Mouse (Mus musculus) CH12.LX (cell line): ENCODE results near the gene Fndc4. TPM values are rescaled to one million over a fixed set of nuclear protein-coding genes. Genes with fewer than 3 reads are reported as not detected.

Source experiments
- DNase-seq: peaks from one replicate; pipeline ENCODE4 v3.0.0-alpha.2; 2013; ENCODE audit errors: extremely low read depth
- H3K27ac ChIP-seq: 2 replicates; pipeline ENCODE4 v1.5.1; 2012; ENCODE audit warnings: low read depth, mild to moderate bottlenecking, control low read depth, moderate library complexity; ENCODE audit not compliant: insufficient read depth
- H3K27me3 ChIP-seq: replicated peaks from 2 replicates; pipeline ENCODE3; 2012; ENCODE audit warnings: inconsistent platforms
- H3K36me3 ChIP-seq, 2 experiments: replicated peaks in 1 of 2; 2 replicates each; pipeline versions ENCODE3 to v1.6.1; 2012; ENCODE audit warnings: inconsistent platforms in 1 of 2, low read length in 1 of 2, mild to moderate bottlenecking in 1 of 2, mixed read lengths in 1 of 2, moderate library complexity in 1 of 2; ENCODE audit not compliant: control insufficient read depth in 1 of 2, insufficient read depth in 1 of 2
- H3K4me1 ChIP-seq, 2 experiments: 2 replicates each; pipeline ENCODE4 v1.6.1; 2012; ENCODE audit warnings: inconsistent platforms in 1 of 2, moderate library complexity in 1 of 2; ENCODE audit not compliant: insufficient read depth in 2 of 2, control insufficient read depth in 1 of 2
- H3K4me2 ChIP-seq: 2 replicates; pipeline ENCODE4 v1.6.1; 2012; ENCODE audit warnings: low read depth, mild to moderate bottlenecking, control low read depth; ENCODE audit not compliant: poor library complexity, insufficient read depth, severe bottlenecking
- H3K4me3 ChIP-seq, 3 experiments: fragments of 150-350 bp in 1 of 3; sonication (generic) in 1 of 3; replicated peaks in 1 of 3; 2 replicates each; pipeline versions ENCODE3 to v1.5.1; 2011 to 2012; ENCODE audit warnings: low read depth in 2 of 3, low read length in 2 of 3, mild to moderate bottlenecking in 2 of 3, moderate library complexity in 2 of 3, control low read depth in 1 of 3, improper control_type of control experiment in 1 of 3, inconsistent platforms in 1 of 3, mixed read lengths in 1 of 3; ENCODE audit not compliant: poor library complexity in 1 of 3
- H3K79me2 ChIP-seq: replicated peaks from 2 replicates; pipeline ENCODE4 v1.6.1; 2012; ENCODE audit warnings: mild to moderate bottlenecking, moderate library complexity; ENCODE audit not compliant: control insufficient read depth, poor library complexity, insufficient read depth, severe bottlenecking; ENCODE audit errors: extremely low read depth
- H3K9ac ChIP-seq: 2 replicates; pipeline ENCODE4 v1.6.1; 2012; ENCODE audit warnings: low read depth, mild to moderate bottlenecking, control low read depth, moderate library complexity; ENCODE audit not compliant: insufficient read depth
- H3K9me3 ChIP-seq: replicated peaks from 2 replicates; pipeline ENCODE3; 2012; ENCODE audit warnings: low read length, inconsistent platforms, mixed read lengths
- CHD2 ChIP-seq: IDR thresholded peaks from 2 replicates; pipeline ENCODE4 v1.6.1; 2011; ENCODE audit warnings: low read length, improper control_type of control experiment
- CTCF ChIP-seq, 2 experiments: IDR thresholded peaks in 1 of 2; conservative IDR thresholded peaks in 1 of 2; 2 replicates each; pipeline ENCODE4 v1.5.1; 2011 to 2012; ENCODE audit warnings: low read depth in 2 of 2, low read length in 2 of 2, improper control_type of control experiment in 1 of 2, inconsistent platforms in 1 of 2, mild to moderate bottlenecking in 1 of 2, moderate library complexity in 1 of 2
- E2F4 ChIP-seq: IDR thresholded peaks from 2 replicates; pipeline ENCODE4 v1.6.1; 2011; ENCODE audit warnings: low read depth, low read length, improper control_type of control experiment; ENCODE audit not compliant: insufficient replicate concordance
- HCFC1 ChIP-seq: IDR thresholded peaks from 2 replicates; pipeline ENCODE4 v1.6.1; 2012; ENCODE audit warnings: low read depth, mild to moderate bottlenecking, inconsistent platforms, low read length, improper control_type of control experiment
- JUN ChIP-seq: IDR thresholded peaks from 2 replicates; pipeline ENCODE4 v1.6.1; 2011; ENCODE audit warnings: low read depth, mild to moderate bottlenecking, low read length, improper control_type of control experiment, moderate library complexity; ENCODE audit not compliant: insufficient read depth
- JUND ChIP-seq: conservative IDR thresholded peaks from 2 replicates; pipeline ENCODE4 v1.6.1; 2011; ENCODE audit warnings: low read depth, low read length, improper control_type of control experiment
- KAT2A ChIP-seq: IDR thresholded peaks from 2 replicates; pipeline ENCODE4 v1.6.1; 2012; ENCODE audit warnings: low read length, improper control_type of control experiment, inconsistent platforms; ENCODE audit not compliant: insufficient replicate concordance
- MAFK ChIP-seq: IDR thresholded peaks from 2 replicates; pipeline ENCODE4 v1.6.1; 2011; ENCODE audit warnings: low read length, improper control_type of control experiment; ENCODE audit not compliant: insufficient replicate concordance
- MAZ ChIP-seq: IDR thresholded peaks from 2 replicates; pipeline ENCODE4 v1.6.1; 2012; ENCODE audit warnings: low read depth, mild to moderate bottlenecking, inconsistent platforms, low read length, improper control_type of control experiment, moderate library complexity
- NELFE ChIP-seq: IDR thresholded peaks from 2 replicates; pipeline ENCODE4 v1.6.1; 2011; ENCODE audit warnings: low read depth, low read length, improper control_type of control experiment
- POLR2A ChIP-seq: IDR thresholded peaks from 2 replicates; pipeline ENCODE4 v1.6.1; 2011; ENCODE audit warnings: low read depth, mild to moderate bottlenecking, improper control_type of control experiment, low read length
- POLR2AphosphoS2 ChIP-seq: IDR thresholded peaks from 2 replicates; pipeline ENCODE4 v1.6.1; 2011; ENCODE audit warnings: low read depth, low read length, improper control_type of control experiment
- RAD21 ChIP-seq: IDR thresholded peaks from 2 replicates; pipeline ENCODE4 v1.6.1; 2011; ENCODE audit warnings: low read depth, mild to moderate bottlenecking, low read length, improper control_type of control experiment, moderate library complexity
- UBTF ChIP-seq: IDR thresholded peaks from 2 replicates; pipeline ENCODE4 v1.6.1; 2012; ENCODE audit warnings: low read depth, mild to moderate bottlenecking, inconsistent platforms, low read length, improper control_type of control experiment, moderate library complexity
- USF2 ChIP-seq: conservative IDR thresholded peaks from 2 replicates; pipeline ENCODE4 v1.6.1; 2011; ENCODE audit warnings: low read depth, low read length, improper control_type of control experiment
- ZKSCAN1 ChIP-seq: IDR thresholded peaks from 2 replicates; pipeline ENCODE4 v1.6.1; 2012; ENCODE audit warnings: low read depth, inconsistent platforms, low read length, improper control_type of control experiment, borderline replicate concordance
- ZMIZ1 ChIP-seq: IDR thresholded peaks from 2 replicates; pipeline ENCODE4 v1.6.1; 2012; ENCODE audit warnings: low read depth, mild to moderate bottlenecking, inconsistent platforms, low read length, improper control_type of control experiment
- ZNF384 ChIP-seq: IDR thresholded peaks from 2 replicates; pipeline ENCODE4 v1.6.1; 2012; ENCODE audit warnings: low read depth, low read length, improper control_type of control experiment, inconsistent platforms
- dilution Hi-C: fragments of 300-500 bp; cut with MboI; formaldehyde crosslinking; loops from 2 replicates; pipeline ENCODE4 v1.14.3; 2020; ENCODE audit warnings: low sequenced_read_pairs; ENCODE audit not compliant: extremely low pct_unique_long_range_greater_than_20kb, extremely low pct_ligation_motif_present
- in situ Hi-C: fragments of 300-500 bp; cut with MboI; formaldehyde crosslinking; loops from 3 replicates; pipeline ENCODE4 v1.14.3; 2019; ENCODE audit warnings: low sequenced_read_pairs, low pct_ligation_motif_present, low pct_unique_long_range_greater_than_20kb, mixed read lengths
- polyA plus RNA-seq: library from polyadenylated mRNA; unstranded; fragments of >175 nt; gene quantifications from 2 replicates; pipeline ENCODE4 v1.2.1, GENCODE M21; 2012; ENCODE audit warnings: low read depth; ENCODE audit not compliant: insufficient read length
- total RNA-seq, 2 experiments: library from RNA; depleted of rRNA; stranded (reverse); fragments of 300-350 nt in 1 of 2; fragments of >200 nt in 1 of 2; gene quantifications; 2 replicates each; pipeline ENCODE4 v1.2.3; 2012 to 2014

Fndc4 gene
- total and polyA plus RNA-seq, 3 experiments = 0.13 TPM; not detected in 2

DNA sequence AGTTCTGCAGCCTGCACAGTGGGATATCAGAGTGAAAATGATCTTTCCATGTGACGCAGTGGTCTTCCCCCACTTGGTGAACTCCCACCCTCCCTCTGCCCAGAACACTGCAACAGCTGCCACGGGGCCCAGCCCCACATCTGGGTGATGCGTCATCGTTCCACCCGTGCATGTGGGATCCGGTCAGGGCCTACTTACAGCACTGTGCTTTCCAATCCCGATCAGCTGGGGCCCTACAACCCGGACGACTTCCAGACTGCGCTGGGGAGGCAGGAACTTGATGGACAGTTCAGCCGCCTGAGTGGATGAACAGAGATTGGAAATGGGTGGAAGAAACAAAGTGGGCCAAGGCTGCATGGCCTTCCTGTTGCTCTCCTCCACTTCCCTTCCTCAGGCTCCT, 38.3 kb downstream of the Fndc4 start:
- dilution Hi-C loops = no loop called here
- H3K4me3 ChIP-seq = no peak overlapping the region
- in situ Hi-C loops = no loop called here
- no peak overlapping the region for H3K27ac ChIP-seq
- H3K79me2 ChIP-seq = no peaks in the 10 kb centered on the region
- TF ChIP-seq RAD21 (no peak), CTCF (conservative IDR thresholded peaks at IDR 0.05 in 1 of 2, IDR thresholded peaks at IDR 0.05 in 1 of 2; ENCODE audit: low read depth in 2 of 2, low read length in 2 of 2) (no peak), ZNF384 (no peak), POLR2AphosphoS2 (no peak), USF2 (no peak), ZKSCAN1 (no peak), MAZ (no peak), CHD2 (no peak), ZMIZ1 (no peak)
- H3K9me3 ChIP-seq = no peaks in the 10 kb centered on the region
- DNase-seq = no peak
- H3K4me1 ChIP-seq = peaks cover 0 to 2% of the 10 kb centered on the region in 2 experiments; a peak in 1 of 4 replicates
- no peaks in the 10 kb centered on the region for H3K27me3 ChIP-seq
- no peak overlapping the region for H3K4me2 ChIP-seq
- H3K36me3 ChIP-seq = peaks cover 30 to 84% of the 10 kb centered on the region in 2 experiments
- H3K9ac ChIP-seq = no peak overlapping the region

DNA sequence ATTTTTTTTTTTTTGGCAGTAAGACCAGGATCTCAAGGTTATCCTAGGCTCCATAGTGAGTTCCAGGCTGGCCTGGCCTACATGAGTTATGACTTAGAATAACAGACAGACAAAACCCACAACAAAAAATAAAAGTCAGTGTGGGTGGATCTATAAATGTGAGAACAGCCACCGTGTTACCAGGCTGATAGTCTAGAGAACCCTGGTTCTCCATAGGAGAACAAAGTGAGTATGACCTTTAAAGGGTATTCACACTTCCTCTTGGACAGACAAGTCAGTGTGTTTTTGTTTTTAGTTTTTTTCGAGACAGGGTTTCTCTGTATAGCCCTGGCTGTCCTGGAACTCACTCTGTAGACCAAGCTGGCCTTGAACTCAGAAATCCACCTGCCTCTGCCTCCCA, 39.9 kb downstream of the Fndc4 start:
- no peak for TF ChIP-seq ZNF384
- no peak for TF ChIP-seq JUN
- no peak for TF ChIP-seq UBTF
- no peak for TF ChIP-seq RAD21
- TF ChIP-seq CTCF (conservative IDR thresholded peaks at IDR 0.05 in 1 of 2, IDR thresholded peaks at IDR 0.05 in 1 of 2; ENCODE audit: low read depth in 2 of 2, low read length in 2 of 2) = no peak
- TF ChIP-seq KAT2A = no peak
- no peak for TF ChIP-seq MAFK
- no peak for TF ChIP-seq POLR2A
- TF ChIP-seq JUND = no peak
- TF ChIP-seq CHD2 = no peak
- TF ChIP-seq NELFE = no peak
- no peak for TF ChIP-seq E2F4
- no peak for TF ChIP-seq HCFC1
- Histone ChIP-seq H3K9ac (no peak overlapping the region), H3K79me2 (no peaks in the 10 kb centered on the region), H3K27ac (no peak overlapping the region), H3K27me3 (no peaks in the 10 kb centered on the region), H3K4me2 (no peak overlapping the region), H3K36me3 (peaks cover 44 to 86% of the 10 kb centered on the region in 2 experiments), H3K9me3 (no peaks in the 10 kb centered on the region), H3K4me3 (no peak overlapping the region), H3K4me1 (peaks cover 0 to 11% of the 10 kb centered on the region in 2 experiments; a peak in 1 of 4 replicates)
- dilution Hi-C loops = no loop called here
- no peak for DNase-seq
- in situ Hi-C loops = no loop called here
